Mouse (Mus musculus) embryonic fibroblast, embryonic 13.5 days (primary cell): ENCODE measurements around the gene Elovl7.

Source experiments
- CTCF ChIP-seq: IDR thresholded peaks from 2 replicates; pipeline ENCODE4 v1.5.1; 2011; ENCODE audit warnings: mild to moderate bottlenecking, control low read depth, low read length, moderate library complexity, borderline replicate concordance; ENCODE audit not compliant: insufficient read depth
- POLR2A ChIP-seq: IDR thresholded peaks from 2 replicates; pipeline ENCODE4 v1.6.1; 2011; ENCODE audit warnings: low read depth, mild to moderate bottlenecking, control low read depth, low read length, moderate library complexity

DNA sequence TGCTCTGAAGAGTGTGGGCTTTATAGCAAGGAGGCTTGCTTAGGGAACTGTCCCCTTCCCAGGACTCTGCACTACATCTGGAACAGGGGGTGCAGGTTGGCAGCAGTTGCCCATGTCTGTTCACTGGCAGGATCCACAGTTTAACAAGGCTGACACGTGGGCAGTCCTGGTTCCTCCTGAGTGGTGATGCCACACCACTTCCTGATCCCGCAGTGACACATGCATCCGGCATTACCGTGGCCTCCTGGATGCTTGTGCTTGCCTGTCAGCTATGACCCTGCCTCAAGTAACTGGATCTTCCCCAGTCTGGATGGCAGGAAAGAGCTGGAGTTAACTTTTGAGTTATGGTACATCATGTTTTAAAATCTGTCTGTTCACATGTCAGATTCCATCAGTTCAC, 26.2 kb upstream of the Elovl7 start:
- TF ChIP-seq CTCF, result no peak
- TF ChIP-seq POLR2A, result no peak
